Mouse (Mus musculus) retina, postnatal 1 day (tissue): ENCODE data around the gene Zdhhc5.
"Not testable (repeated sequence)": the region's sequence is repeated elsewhere in the genome, so short reads cannot be mapped to it uniquely, and the experiment has no call there.

ENCODE experiments used
- DNase-seq: peaks from one replicate; pipeline ENCODE4 v3.0.0-alpha.2; 2012

Gene Zdhhc5

GRCm38 (mm10) chr2:84734351-84734864 is 19.4 kb upstream of the Zdhhc5 start:
- DNase-seq, result peak; percentile 77

GRCm38 (mm10) chr2:84733579-84734300 is 18.8 kb upstream of the Zdhhc5 start, which contains the start of gene Ypel4:
Gene Ypel4 (plus strand): TSS chr2:84734058.
- DNase-seq, result peak; percentile 80

GRCm38 (mm10) chr2:84732394-84732793 is 17.4 kb upstream of the Zdhhc5 start:
- no peak for DNase-seq

- DNase-seq, result no peak
These were observed 16.2 kb upstream of the Zdhhc5 start for GRCm38 (mm10) chr2:84731206-84731605.

GRCm38 (mm10) chr2:84728191-84728590 is 13.2 kb upstream of the Zdhhc5 start:
- DNase-seq, result not testable (repeated sequence)

GRCm38 (mm10) chr2:84727172-84727858 is 12.3 kb upstream of the Zdhhc5 start, which contains the start of gene Clp1:
Gene Clp1 (minus strand): TSS chr2:84727350.
- peak; percentile 99 for DNase-seq

GRCm38 (mm10) chr2:84726716-84727115 is 11.7 kb upstream of the Zdhhc5 start:
- DNase-seq, result no peak

GRCm38 (mm10) chr2:84725770-84726169 is 10.8 kb upstream of the Zdhhc5 start:
- DNase-seq, result no peak

- no peak for DNase-seq
These were observed 8.9 kb upstream of the Zdhhc5 start for GRCm38 (mm10) chr2:84723856-84724255.

GRCm38 (mm10) chr2:84721182-84721581 is 6.2 kb upstream of the Zdhhc5 start:
- no peak for DNase-seq

- DNase-seq, result no peak
These were observed 5.7 kb upstream of the Zdhhc5 start for GRCm38 (mm10) chr2:84720718-84721117.

GRCm38 (mm10) chr2:84717357-84717756 is 2.4 kb upstream of the Zdhhc5 start:
- DNase-seq, result no peak

GRCm38 (mm10) chr2:84716423-84717355 is 1.7 kb upstream of the Zdhhc5 start:
- no peak for DNase-seq

GRCm38 (mm10) chr2:84715562-84716361 is 782 bp upstream of the Zdhhc5 start:
- peak; percentile 99 for DNase-seq

- no peak for DNase-seq
These were observed 564 bp downstream of the Zdhhc5 start for GRCm38 (mm10) chr2:84714422-84714810.

- DNase-seq, result no peak
These were observed 3.1 kb downstream of the Zdhhc5 start for GRCm38 (mm10) chr2:84711898-84712297.

GRCm38 (mm10) chr2:84707523-84707922 is 7.5 kb downstream of the Zdhhc5 start:
- DNase-seq, result peak; percentile 25

GRCm38 (mm10) chr2:84705295-84705694 is 9.7 kb downstream of the Zdhhc5 start:
- no peak for DNase-seq

- no peak for DNase-seq
These were observed 10.7 kb downstream of the Zdhhc5 start for GRCm38 (mm10) chr2:84704329-84704728.

GRCm38 (mm10) chr2:84703497-84703896 is 11.5 kb downstream of the Zdhhc5 start:
- peak; percentile 50 for DNase-seq

GRCm38 (mm10) chr2:84695007-84695695 is 19.8 kb downstream of the Zdhhc5 start:
- no peak for DNase-seq
